Mouse (Mus musculus) bone marrow, adult 2 months (tissue): ENCODE measurements at regions not wholly inside any gene's neighbourhood (a gene's known extent, or its start where the extent isn't known, plus 50 kb on each side); places are given as distances from the start of the nearest gene placed in this dataset.

Experiments
- H3K27ac ChIP-seq: fragments of 200-500 bp; 2 replicates; pipeline ENCODE4 v1.5.1; 2012; ENCODE audit warnings: low read depth, mild to moderate bottlenecking, control low read depth, inconsistent platforms, low read length; ENCODE audit not compliant: control insufficient read depth, poor library complexity, insufficient read depth
- H3K4me1 ChIP-seq: fragments of 200-500 bp; 2 replicates; pipeline ENCODE4 v1.6.1; 2011; ENCODE audit warnings: low read length; ENCODE audit not compliant: control insufficient read depth, insufficient read depth
- H3K4me3 ChIP-seq: fragments of 200-500 bp; replicated peaks from 2 replicates; pipeline ENCODE3; 2011; ENCODE audit warnings: mild to moderate bottlenecking, low read depth, low read length, control low read depth; ENCODE audit not compliant: control insufficient read depth
- CTCF ChIP-seq: fragments of 200-500 bp; IDR thresholded peaks from 2 replicates; pipeline ENCODE4 v1.5.1; 2011; ENCODE audit warnings: low read length, control low read depth; ENCODE audit not compliant: control insufficient read depth, insufficient read depth
- POLR2A ChIP-seq: fragments of 200-500 bp; IDR thresholded peaks from 2 replicates; pipeline ENCODE4 v1.6.1; 2011; ENCODE audit warnings: low read depth, mild to moderate bottlenecking, control low read depth, low read length, borderline replicate concordance; ENCODE audit not compliant: control insufficient read depth
- WGBS: fragments of 180-500 bp; shearing (Covaris S2); methylation state at CpG from one replicate; pipeline ENCODE4 v1.1.7; 2018; 5-methylcytosine and 5-hydroxymethylcytosine counted together

DNA sequence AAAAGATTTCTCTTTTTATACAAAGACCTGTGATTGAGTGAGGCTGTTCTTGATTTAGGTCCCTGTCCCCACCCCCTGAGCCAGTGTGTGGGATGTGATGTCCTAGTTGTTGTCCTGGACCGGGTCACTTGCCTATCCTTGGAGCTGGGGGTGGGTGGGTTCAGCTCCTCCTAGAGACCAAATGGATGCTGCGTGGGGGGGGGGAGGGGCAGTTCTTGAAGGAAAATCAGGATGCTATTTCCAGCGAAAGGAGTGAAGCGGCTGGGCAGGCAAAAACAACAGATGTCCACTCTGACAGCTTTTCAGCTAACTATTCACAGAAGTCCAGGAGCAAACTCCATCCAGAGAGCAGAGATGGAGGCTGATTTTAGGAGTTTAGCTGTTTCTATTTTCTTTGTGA is 257.6 kb upstream of the Zfp507 start:
- WGBS, result 71% methylated on average over 4 of the region's 4 CpGs
- no peak for TF ChIP-seq POLR2A
- TF ChIP-seq CTCF, result no peak
- Histone ChIP-seq H3K27ac (no peak overlapping the region), H3K4me3 (no peak overlapping the region), H3K4me1 (no peaks in the 10 kb centered on the region)

DNA sequence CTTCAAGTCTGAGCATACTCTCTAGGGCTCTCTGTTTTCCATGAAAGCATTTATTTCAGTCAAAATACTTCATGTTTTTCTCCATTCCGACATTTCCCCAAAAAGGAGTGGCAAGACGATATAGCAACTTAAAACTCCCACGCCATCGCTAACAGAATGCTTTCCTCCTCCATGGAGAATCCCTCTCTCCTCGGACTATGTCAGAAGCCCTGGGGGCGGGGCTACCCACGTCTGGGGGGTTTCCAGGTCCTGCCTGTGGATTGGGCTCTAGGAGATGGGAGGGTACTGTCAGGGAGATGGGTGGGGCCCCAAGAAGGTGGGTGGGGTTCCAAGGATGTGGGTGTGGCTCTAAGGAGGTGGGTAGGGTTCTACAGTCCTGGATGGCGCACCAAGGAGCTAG is 243.2 kb upstream of the Zfp507 start:
- H3K27ac ChIP-seq, result no peak overlapping the region
- H3K4me1 ChIP-seq, result no peaks in the 10 kb centered on the region
- TF ChIP-seq POLR2A (no peak), CTCF (no peak)
- H3K4me3 ChIP-seq, result no peak overlapping the region
- 78% methylated on average over 8 of the region's 8 CpGs for WGBS

DNA sequence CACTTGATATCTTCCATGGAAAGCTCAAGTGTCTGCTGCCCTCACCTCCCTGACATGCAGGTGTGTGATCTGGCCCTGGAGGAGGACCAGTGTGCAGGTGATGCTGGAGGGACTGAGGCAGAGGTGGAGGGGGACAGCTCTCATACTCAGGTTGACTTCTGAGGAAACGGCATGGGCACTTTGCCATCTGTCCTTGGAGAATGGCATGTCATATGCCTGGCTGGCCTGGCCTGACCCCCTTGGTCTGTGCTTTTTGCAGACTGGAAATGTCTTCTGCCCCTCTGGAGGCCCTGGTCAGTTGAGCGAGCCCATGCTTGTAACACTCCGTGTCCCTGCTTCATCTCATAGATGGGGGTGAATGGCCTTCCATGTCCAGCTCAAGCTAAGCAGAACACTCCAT is 229.1 kb upstream of the Zfp507 start:
- Histone ChIP-seq H3K4me1 (no peaks in the 10 kb centered on the region), H3K4me3 (no peak overlapping the region), H3K27ac (no peak overlapping the region)
- TF ChIP-seq POLR2A (no peak), CTCF (no peak)
- 94% methylated on average over 3 of the region's 3 CpGs for WGBS

DNA sequence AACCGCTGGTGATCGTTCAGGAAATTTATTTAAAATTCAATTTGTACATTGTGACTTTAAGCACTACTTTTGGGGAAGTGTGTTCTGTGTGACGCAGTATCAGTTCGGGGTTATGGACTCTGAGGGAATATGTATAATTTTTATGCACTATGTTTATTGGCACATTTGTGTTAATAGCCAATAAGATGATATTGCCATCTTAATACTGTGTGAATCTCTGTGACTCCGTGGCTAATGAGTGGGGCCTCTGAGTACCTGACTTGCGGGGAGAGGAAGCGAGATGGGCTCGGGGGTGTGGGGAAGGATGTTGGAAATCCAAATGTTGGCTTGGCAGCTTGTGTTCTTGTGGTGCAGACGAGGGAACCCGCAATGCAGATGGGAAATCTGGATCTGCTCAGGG is 220.2 kb upstream of the Zfp507 start:
- no peak overlapping the region for H3K4me3 ChIP-seq
- 71% methylated on average over 10 of the region's 10 CpGs for WGBS
- no peaks in the 10 kb centered on the region for H3K4me1 ChIP-seq
- H3K27ac ChIP-seq, result no peak overlapping the region
- no peak for TF ChIP-seq POLR2A
- TF ChIP-seq CTCF, result no peak

GRCm38 (mm10) chr7:36022489-36022888 is 219.7 kb upstream of the Zfp507 start:
- no peaks in the 10 kb centered on the region for H3K4me1 ChIP-seq
- TF ChIP-seq POLR2A (no peak), CTCF (no peak)
- WGBS, result 69% methylated on average over 6 of the region's 6 CpGs
- H3K27ac ChIP-seq, result no peak overlapping the region
- H3K4me3 ChIP-seq, result no peak overlapping the region

DNA sequence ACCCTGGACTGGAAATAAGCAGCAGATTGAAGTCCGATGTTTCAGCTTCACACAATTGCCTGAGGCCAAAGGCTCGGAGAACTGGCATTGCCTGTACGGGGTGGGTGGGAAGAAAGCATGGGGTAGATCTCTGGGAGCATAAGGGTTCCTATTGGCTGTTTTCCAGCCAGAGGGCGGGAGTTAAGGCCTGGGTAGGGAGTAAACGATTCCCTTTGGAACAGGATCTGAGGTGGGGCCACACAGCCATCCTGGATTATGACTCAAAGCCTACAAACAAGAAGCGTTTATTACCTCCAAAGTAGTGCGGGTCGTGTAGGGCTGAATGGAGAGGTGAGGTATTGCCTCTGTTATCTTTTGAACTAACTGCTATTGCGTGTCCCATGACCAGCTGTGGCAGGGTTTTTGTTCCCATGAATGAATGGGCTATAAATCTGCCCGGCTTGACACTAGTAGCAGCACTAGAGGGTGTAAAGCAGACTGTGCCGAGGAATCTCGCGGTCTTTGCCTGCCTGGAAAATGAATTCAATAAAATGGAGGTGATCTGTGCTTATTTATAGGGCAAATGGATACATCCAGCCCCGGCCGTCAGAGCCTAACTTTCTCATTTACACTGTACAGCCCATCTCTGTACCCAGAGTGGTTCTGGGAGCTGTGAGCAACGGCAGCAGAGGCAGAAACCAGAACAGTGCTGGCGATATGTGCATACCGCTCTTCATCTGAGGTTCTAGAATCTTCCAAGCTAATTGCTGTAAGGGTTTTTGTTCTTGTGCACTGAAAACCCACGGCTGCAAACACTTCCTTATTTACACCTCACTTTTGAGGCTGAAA is 214.3 kb upstream of the Zfp507 start:
- no peak overlapping the region for H3K4me3 ChIP-seq
- 17% methylated on average over 19 of the region's 19 CpGs for WGBS
- no peak for TF ChIP-seq CTCF
- TF ChIP-seq POLR2A, result no peak
- no peaks in the 10 kb centered on the region for H3K4me1 ChIP-seq
- no peak overlapping the region for H3K27ac ChIP-seq

- TF ChIP-seq CTCF (no peak), POLR2A (no peak)
- WGBS, result 68% methylated on average over 5 of the region's 5 CpGs
These were observed 193.8 kb upstream of the Zfp507 start for GRCm38 (mm10) chr7:35996609-35997008.

GRCm38 (mm10) chr7:35992511-35992910 is 189.7 kb upstream of the Zfp507 start:
- no peaks in the 10 kb centered on the region for H3K4me1 ChIP-seq
- no peak overlapping the region for H3K4me3 ChIP-seq
- TF ChIP-seq CTCF (no peak), POLR2A (no peak)
- no peak overlapping the region for H3K27ac ChIP-seq
- WGBS, result 20% methylated on average over 8 of the region's 8 CpGs

More at GRCm38 (mm10) chr7:35996609-35997008, 193.8 kb upstream of the Zfp507 start:
- Histone ChIP-seq H3K4me1 (no peaks in the 10 kb centered on the region), H3K4me3 (no peak overlapping the region), H3K27ac (no peak overlapping the region)
